Mouse (Mus musculus): Measurements from ENCODE around the gene Lsm3. TPM values are rescaled to one million over a fixed set of nuclear protein-coding genes. Genes with fewer than 3 reads are reported as not detected.
"Not testable (repeated sequence)": the region's sequence is repeated elsewhere in the genome, so short reads cannot be mapped to it uniquely, and the experiment has no call there.

Lsm3 gene
- total RNA-seq (2021), result 10 to 100 TPM; 55.2 to 57.3 TPM
- long read RNA-seq, experiment 1, transcript Lsm3-201 (4 exons, 743 nt), result major isoform, 18 of 19 reads
- long read RNA-seq, experiment 1, partial matches to known transcripts, result 0 of 19 reads
- long read RNA-seq, experiment 1, other reads (novel, unspliced or antisense), result 1 of 19 reads
- long read RNA-seq, experiment 2, transcript Lsm3-201 (4 exons, 743 nt), result major isoform, 20 of 23 reads
- long read RNA-seq, experiment 2, partial matches to known transcripts, result 0 of 23 reads
- long read RNA-seq, experiment 2, other reads (novel, unspliced or antisense), result 3 of 23 reads

- DNase-seq, result peak; percentile 98
These were observed at the start of gene Lsm3, which contains the start of gene Xpc for GRCm38 (mm10) chr6:91515545-91516449. Gene Lsm3, plus strand, starts transcription at chr6:91515928. Gene Xpc, minus strand, starts transcription at chr6:91515888.

GRCm38 (mm10) chr6:91467106-91467505 is 48.6 kb upstream of the Lsm3 start:
- DNase-seq, result no peak

GRCm38 (mm10) chr6:91470712-91471111 is 45.0 kb upstream of the Lsm3 start:
- no peak for DNase-seq

GRCm38 (mm10) chr6:91471427-91471826 is 44.3 kb upstream of the Lsm3 start:
- DNase-seq, result not testable (repeated sequence)

- DNase-seq, result no peak
These were observed 43.4 kb upstream of the Lsm3 start for GRCm38 (mm10) chr6:91472319-91472718.

- DNase-seq, result peak; percentile 95
These were observed 42.6 kb upstream of the Lsm3 start, which contains the start of the genes Chchd4 and Tmem43 for GRCm38 (mm10) chr6:91472868-91473804. Gene Chchd4, minus strand, starts transcription at chr6:91473546. Gene Tmem43, plus strand, starts transcription at chr6:91473703.

GRCm38 (mm10) chr6:91473805-91474440 is 41.8 kb upstream of the Lsm3 start:
- no peak for DNase-seq

- peak; percentile 25 for DNase-seq
These were observed 41.1 kb upstream of the Lsm3 start for GRCm38 (mm10) chr6:91474441-91475190.

GRCm38 (mm10) chr6:91476541-91476940 is 39.2 kb upstream of the Lsm3 start:
- no peak for DNase-seq

GRCm38 (mm10) chr6:91483371-91483770 is 32.4 kb upstream of the Lsm3 start:
- DNase-seq, result no peak

- no peak for DNase-seq
These were observed 28.8 kb upstream of the Lsm3 start for GRCm38 (mm10) chr6:91486736-91487453.

GRCm38 (mm10) chr6:91488496-91489212 is 27.1 kb upstream of the Lsm3 start:
- DNase-seq, result no peak

GRCm38 (mm10) chr6:91489872-91490271 is 25.9 kb upstream of the Lsm3 start:
- no peak for DNase-seq

GRCm38 (mm10) chr6:91491004-91491403 is 24.7 kb upstream of the Lsm3 start:
- no peak for DNase-seq

GRCm38 (mm10) chr6:91493053-91493452 is 22.7 kb upstream of the Lsm3 start:
- DNase-seq, result no peak

GRCm38 (mm10) chr6:91494526-91494925 is 21.2 kb upstream of the Lsm3 start:
- no peak for DNase-seq

GRCm38 (mm10) chr6:91503302-91503701 is 12.4 kb upstream of the Lsm3 start:
- DNase-seq, result no peak

GRCm38 (mm10) chr6:91506036-91506435 is 9.7 kb upstream of the Lsm3 start:
- DNase-seq, result no peak

- DNase-seq, result no peak
These were observed 7.7 kb upstream of the Lsm3 start for GRCm38 (mm10) chr6:91508041-91508440.
